Mouse (Mus musculus): ENCODE results near the gene Tbc1d8. TPM values are rescaled to one million over a fixed set of nuclear protein-coding genes. Genes with fewer than 3 reads are reported as not detected.

Tbc1d8 gene
- polyA plus RNA-seq, 1 experiment from 2014 or later = 11.5 TPM

- ATAC-seq (ENCODE audit: low read depth) (no peak), DNase-seq (ENCODE audit: low spot score) (no peak)
- WGBS = 25% methylated on average over 6 of the region's 6 CpGs
- Histone ChIP-seq H3K27ac (replicated peaks; ENCODE audit: low read depth, low read length) (peak overlapping the region; percentile 50), H3K9ac (ENCODE audit: low read depth, low read length) (peak overlapping the region; percentile 98), H3K4me2 (ENCODE audit: low read depth, low read length) (peak overlapping the region; percentile 60), H3K27me3 (replicated peaks; ENCODE audit: control insufficient read depth, insufficient read depth, low read length) (no peaks in the 10 kb centered on the region), H3K9me3 (ENCODE audit: control insufficient read depth, low read length) (no peaks in the 10 kb centered on the region), H3K4me3 (ENCODE audit: low read depth, low read length) (peak overlapping the region; percentile 89), H3K36me3 (ENCODE audit: control insufficient read depth, insufficient read depth, low read length) (peaks cover 29% of the 10 kb centered on the region), H3K4me1 (ENCODE audit: control insufficient read depth, insufficient read depth, low read length) (peaks cover 17% of the 10 kb centered on the region)
These were observed 111.5 kb downstream of the Tbc1d8 start for GRCm38 (mm10) chr1:39367045-39367444.

GRCm38 (mm10) chr1:39365562-39365961 lies 113.0 kb downstream of the Tbc1d8 start:
- Histone ChIP-seq H3K27me3 (replicated peaks; ENCODE audit: control insufficient read depth, insufficient read depth, low read length) (peaks cover 6% of the 10 kb centered on the region; the same call in 1 of the 2 replicates), H3K9ac (ENCODE audit: low read depth, low read length) (no peak overlapping the region), H3K27ac (replicated peaks; ENCODE audit: low read depth, low read length) (no peak overlapping the region), H3K4me1 (ENCODE audit: control insufficient read depth, insufficient read depth, low read length) (peaks cover 20% of the 10 kb centered on the region), H3K4me3 (ENCODE audit: low read depth, low read length) (no peak overlapping the region), H3K36me3 (ENCODE audit: control insufficient read depth, insufficient read depth, low read length) (peaks cover 14% of the 10 kb centered on the region), H3K4me2 (ENCODE audit: low read depth, low read length) (no peak overlapping the region), H3K9me3 (ENCODE audit: control insufficient read depth, low read length) (no peaks in the 10 kb centered on the region)
- ATAC-seq (ENCODE audit: low read depth) (no peak), DNase-seq (ENCODE audit: low spot score) (peak; percentile 51)
- 44% methylated on average over 1 of the region's 1 CpGs for WGBS

GRCm38 (mm10) chr1:39362515-39362893 lies 116.1 kb downstream of the Tbc1d8 start:
- H3K36me3 ChIP-seq (ENCODE audit: control insufficient read depth, insufficient read depth, low read length) = no peaks in the 10 kb centered on the region
- no peak overlapping the region for H3K9ac ChIP-seq (ENCODE audit: low read depth, low read length)
- no peak overlapping the region for H3K4me2 ChIP-seq (ENCODE audit: low read depth, low read length)
- H3K4me1 ChIP-seq (ENCODE audit: control insufficient read depth, insufficient read depth, low read length) = peaks cover 13% of the 10 kb centered on the region
- H3K9me3 ChIP-seq (ENCODE audit: control insufficient read depth, low read length) = no peaks in the 10 kb centered on the region
- no peak overlapping the region for H3K4me3 ChIP-seq (ENCODE audit: low read depth, low read length)
- WGBS = 44% methylated on average over 7 of the region's 7 CpGs
- DNase-seq (ENCODE audit: low spot score) = no peak
- peaks cover 6% of the 10 kb centered on the region; the same call in 1 of the 2 replicates for H3K27me3 ChIP-seq (replicated peaks; ENCODE audit: control insufficient read depth, insufficient read depth, low read length)
- H3K27ac ChIP-seq (replicated peaks; ENCODE audit: low read depth, low read length) = no peak overlapping the region
- no peak for ATAC-seq (ENCODE audit: low read depth)

GRCm38 (mm10) chr1:39361754-39362514 lies 116.6 kb downstream of the Tbc1d8 start:
- Histone ChIP-seq H3K4me2 (ENCODE audit: low read depth, low read length) (peak overlapping the region; percentile 40), H3K9ac (ENCODE audit: low read depth, low read length) (no peak overlapping the region), H3K9me3 (ENCODE audit: control insufficient read depth, low read length) (no peaks in the 10 kb centered on the region), H3K27ac (replicated peaks; ENCODE audit: low read depth, low read length) (no peak overlapping the region), H3K36me3 (ENCODE audit: control insufficient read depth, insufficient read depth, low read length) (no peaks in the 10 kb centered on the region), H3K4me3 (ENCODE audit: low read depth, low read length) (peak overlapping the region; percentile 13), H3K27me3 (replicated peaks; ENCODE audit: control insufficient read depth, insufficient read depth, low read length) (peaks cover 6% of the 10 kb centered on the region; the same call in 1 of the 2 replicates), H3K4me1 (ENCODE audit: control insufficient read depth, insufficient read depth, low read length) (peaks cover 10% of the 10 kb centered on the region)
- no peak for DNase-seq (ENCODE audit: low spot score)
- 34% methylated on average over 24 of the region's 24 CpGs for WGBS
- ATAC-seq (ENCODE audit: low read depth) = no peak; the same call in 1 of the 2 replicates

- no peak overlapping the region for H3K4me2 ChIP-seq (ENCODE audit: low read depth, low read length)
- 0 out of 2 replicates have a peak, but pooled peaks cover 3% of the 10 kb centered on the region for H3K9me3 ChIP-seq (ENCODE audit: control insufficient read depth, low read length)
- no peak overlapping the region for H3K4me3 ChIP-seq (ENCODE audit: low read depth, low read length)
- DNase-seq (ENCODE audit: low spot score) (no peak), ATAC-seq (ENCODE audit: low read depth) (no peak)
- H3K4me1 ChIP-seq (ENCODE audit: control insufficient read depth, insufficient read depth, low read length) = no peaks in the 10 kb centered on the region
- 82% methylated on average over 7 of the region's 7 CpGs for WGBS
- no peak overlapping the region for H3K9ac ChIP-seq (ENCODE audit: low read depth, low read length)
- no peak overlapping the region for H3K27ac ChIP-seq (replicated peaks; ENCODE audit: low read depth, low read length)
- no peaks in the 10 kb centered on the region for H3K27me3 ChIP-seq (replicated peaks; ENCODE audit: control insufficient read depth, insufficient read depth, low read length)
- no peaks in the 10 kb centered on the region for H3K36me3 ChIP-seq (ENCODE audit: control insufficient read depth, insufficient read depth, low read length)
These were observed 129.1 kb downstream of the Tbc1d8 start for GRCm38 (mm10) chr1:39349427-39349826.

GRCm38 (mm10) chr1:39349001-39349400 lies 129.6 kb downstream of the Tbc1d8 start:
- 61% methylated on average over 1 of the region's 1 CpGs for WGBS
- Histone ChIP-seq H3K9me3 (ENCODE audit: control insufficient read depth, low read length) (0 out of 2 replicates have a peak, but pooled peaks cover 3% of the 10 kb centered on the region), H3K27ac (replicated peaks; ENCODE audit: low read depth, low read length) (no peak overlapping the region), H3K9ac (ENCODE audit: low read depth, low read length) (no peak overlapping the region), H3K36me3 (ENCODE audit: control insufficient read depth, insufficient read depth, low read length) (no peaks in the 10 kb centered on the region), H3K4me3 (ENCODE audit: low read depth, low read length) (no peak overlapping the region), H3K27me3 (replicated peaks; ENCODE audit: control insufficient read depth, insufficient read depth, low read length) (no peaks in the 10 kb centered on the region), H3K4me2 (ENCODE audit: low read depth, low read length) (no peak overlapping the region), H3K4me1 (ENCODE audit: control insufficient read depth, insufficient read depth, low read length) (no peaks in the 10 kb centered on the region)
- DNase-seq (ENCODE audit: low spot score) (no peak), ATAC-seq (ENCODE audit: low read depth) (no peak)

GRCm38 (mm10) chr1:39344981-39345600 lies 133.5 kb downstream of the Tbc1d8 start:
- H3K9me3 ChIP-seq (ENCODE audit: control insufficient read depth, low read length) = no peaks in the 10 kb centered on the region
- H3K4me1 ChIP-seq (ENCODE audit: control insufficient read depth, insufficient read depth, low read length) = no peaks in the 10 kb centered on the region
- no peak overlapping the region for H3K27ac ChIP-seq (replicated peaks; ENCODE audit: low read depth, low read length)
- no peak overlapping the region for H3K9ac ChIP-seq (ENCODE audit: low read depth, low read length)
- no peaks in the 10 kb centered on the region for H3K36me3 ChIP-seq (ENCODE audit: control insufficient read depth, insufficient read depth, low read length)
- WGBS = 58% methylated on average over 21 of the region's 21 CpGs
- H3K27me3 ChIP-seq (replicated peaks; ENCODE audit: control insufficient read depth, insufficient read depth, low read length) = no peaks in the 10 kb centered on the region
- no peak for ATAC-seq (ENCODE audit: low read depth)
- DNase-seq (ENCODE audit: low spot score) = no peak
- H3K4me3 ChIP-seq (ENCODE audit: low read depth, low read length) = no peak overlapping the region
- H3K4me2 ChIP-seq (ENCODE audit: low read depth, low read length) = no peak overlapping the region

GRCm38 (mm10) chr1:39343242-39343641 lies 135.3 kb downstream of the Tbc1d8 start:
- Histone ChIP-seq H3K36me3 (ENCODE audit: control insufficient read depth, insufficient read depth, low read length) (no peaks in the 10 kb centered on the region), H3K27me3 (replicated peaks; ENCODE audit: control insufficient read depth, insufficient read depth, low read length) (no peaks in the 10 kb centered on the region), H3K9me3 (ENCODE audit: control insufficient read depth, low read length) (no peaks in the 10 kb centered on the region), H3K9ac (ENCODE audit: low read depth, low read length) (no peak overlapping the region), H3K4me1 (ENCODE audit: control insufficient read depth, insufficient read depth, low read length) (no peaks in the 10 kb centered on the region), H3K4me3 (ENCODE audit: low read depth, low read length) (no peak overlapping the region), H3K27ac (replicated peaks; ENCODE audit: low read depth, low read length) (no peak overlapping the region), H3K4me2 (ENCODE audit: low read depth, low read length) (no peak overlapping the region)
- no peak for ATAC-seq (ENCODE audit: low read depth)
- WGBS = 79% methylated on average over 5 of the region's 5 CpGs
- no peak for DNase-seq (ENCODE audit: low spot score)

All from embryonic facial prominence, embryonic 14.5 days (tissue).